Mouse (Mus musculus): ENCODE measurements around the gene Rilp. TPM values are rescaled to one million over a fixed set of nuclear protein-coding genes. Genes with fewer than 3 reads are reported as not detected.
A peak's percentile ranks its signal among the peaks of the same experiment; 100 is the strongest.

Gene Rilp
- 1 to 10 TPM; 3.1 to 3.3 TPM for total RNA-seq (2021)

- peak; percentile 31 to 80 for DNase-seq (ENCODE audit: extremely low spot score in 1 of 2, low spot score in 2 of 2)
Measured at GRCm38 (mm10) chr11:75509741-75510626, at the start of gene Rilp. Gene Rilp, plus strand, starts transcription at chr11:75510094.

GRCm38 (mm10) chr11:75460103-75460843 lies 49.6 kb upstream of the Rilp start:
- intact Hi-C loops (cut with DNase I) = no loop called here
- peak; percentile 93 to 95 for DNase-seq (ENCODE audit: extremely low spot score in 1 of 2, low spot score in 2 of 2)

More at GRCm38 (mm10) chr11:75509741-75510626, at the start of gene Rilp:
- intact Hi-C loops (cut with DNase I) = loop anchor here (2.0 to 10.0 kb wide), 3 partner anchors 15 to 335 kb away; partner anchors contain the start of gene Ovca2

GRCm38 (mm10) chr11:75460844-75461742 lies 48.8 kb upstream of the Rilp start, which contains the start of gene Tlcd2:
Gene Tlcd2, plus strand, starts transcription at chr11:75461715.
- intact Hi-C loops (cut with DNase I) = no loop called here
- DNase-seq (ENCODE audit: extremely low spot score in 1 of 2, low spot score in 2 of 2) = peak; percentile 100

GRCm38 (mm10) chr11:75461743-75462252 lies 48.1 kb upstream of the Rilp start:
- intact Hi-C loops (cut with DNase I) = no loop called here
- DNase-seq (ENCODE audit: extremely low spot score in 1 of 2, low spot score in 2 of 2) = no peak

GRCm38 (mm10) chr11:75462253-75462783 lies 47.6 kb upstream of the Rilp start:
- intact Hi-C loops (cut with DNase I) = no loop called here
- peak in 1 of 2 experiments; percentile 83 for DNase-seq (ENCODE audit: extremely low spot score in 1 of 2, low spot score in 2 of 2)

- intact Hi-C loops (cut with DNase I) = no loop called here
- DNase-seq (ENCODE audit: extremely low spot score in 1 of 2, low spot score in 2 of 2) = peak in 1 of 2 experiments; percentile 94
Measured at GRCm38 (mm10) chr11:75462865-75463336, 47.0 kb upstream of the Rilp start.

- intact Hi-C loops (cut with DNase I) = no loop called here
- DNase-seq (ENCODE audit: extremely low spot score in 1 of 2, low spot score in 2 of 2) = no peak
Measured at GRCm38 (mm10) chr11:75463624-75464023, 46.3 kb upstream of the Rilp start.

- intact Hi-C loops (cut with DNase I) = no loop called here
- no peak for DNase-seq (ENCODE audit: extremely low spot score in 1 of 2, low spot score in 2 of 2)
Measured at GRCm38 (mm10) chr11:75464417-75464816, 45.5 kb upstream of the Rilp start.

- intact Hi-C loops (cut with DNase I) = no loop called here
- DNase-seq (ENCODE audit: extremely low spot score in 1 of 2, low spot score in 2 of 2) = no peak
Measured at GRCm38 (mm10) chr11:75465051-75465450, 44.8 kb upstream of the Rilp start.

- intact Hi-C loops (cut with DNase I) = no loop called here
- no peak for DNase-seq (ENCODE audit: extremely low spot score in 1 of 2, low spot score in 2 of 2)
Measured at GRCm38 (mm10) chr11:75466731-75467505, 43.0 kb upstream of the Rilp start.

- DNase-seq (ENCODE audit: extremely low spot score in 1 of 2, low spot score in 2 of 2) = peak in 1 of 2 experiments; percentile 70
- intact Hi-C loops (cut with DNase I) = no loop called here
Measured at GRCm38 (mm10) chr11:75467512-75468215, 42.2 kb upstream of the Rilp start.

GRCm38 (mm10) chr11:75468410-75468809 lies 41.5 kb upstream of the Rilp start:
- no peak for DNase-seq (ENCODE audit: extremely low spot score in 1 of 2, low spot score in 2 of 2)

GRCm38 (mm10) chr11:75469261-75469660 lies 40.6 kb upstream of the Rilp start:
- intact Hi-C loops (cut with DNase I) = no loop called here
- DNase-seq (ENCODE audit: extremely low spot score in 1 of 2, low spot score in 2 of 2) = no peak

More at GRCm38 (mm10) chr11:75468410-75468809, 41.5 kb upstream of the Rilp start:
- intact Hi-C loops (cut with DNase I) = no loop called here

GRCm38 (mm10) chr11:75470675-75471074 lies 39.2 kb upstream of the Rilp start:
- intact Hi-C loops (cut with DNase I) = no loop called here
- no peak for DNase-seq (ENCODE audit: extremely low spot score in 1 of 2, low spot score in 2 of 2)

- intact Hi-C loops (cut with DNase I) = no loop called here
- DNase-seq (ENCODE audit: extremely low spot score in 1 of 2, low spot score in 2 of 2) = no peak
Measured at GRCm38 (mm10) chr11:75472469-75473081, 37.3 kb upstream of the Rilp start.

GRCm38 (mm10) chr11:75473376-75473775 lies 36.5 kb upstream of the Rilp start:
- intact Hi-C loops (cut with DNase I) = no loop called here
- no peak for DNase-seq (ENCODE audit: extremely low spot score in 1 of 2, low spot score in 2 of 2)
